Mouse (Mus musculus) embryonic stem cell, embryonic (primary cell): ENCODE measurements at regions not wholly inside any gene's neighbourhood (a gene's known extent, or its start where the extent isn't known, plus 50 kb on each side); places are given as distances from the start of the nearest gene placed in this dataset.

ENCODE experiments used
- CTCF ChIA-PET, 4 experiments: fragments of 300-600 bp in 2 of 4; fragments of 350-600 bp in 2 of 4; sonication (Branson Sonifier 250); formaldehyde crosslinking; loops; one replicate each; lab custom pipeline; 2022; ENCODE audit warnings: inconsistent platforms in 2 of 4; lab: Charles Lee
- POLR2A ChIA-PET, 4 experiments: fragments of 300-600 bp in 2 of 4; fragments of 350-600 bp in 2 of 4; sonication (Branson Sonifier 250); formaldehyde crosslinking; loops; one replicate each; lab custom pipeline; 2022; ENCODE audit warnings: antibody characterized with exemption in 4 of 4, inconsistent platforms in 1 of 4; lab: Charles Lee

- CTCF ChIA-PET: no interaction called here
- POLR2A ChIA-PET: no interaction called here
Measured at GRCm38 (mm10) chr5:119251311-119252047, 419.0 kb upstream of the Tbx3 start.

GRCm38 (mm10) chr5:119257374-119258120, 412.9 kb upstream of the Tbx3 start:
- CTCF ChIA-PET: interaction anchor here in 1 of 4 experiments (1.3 to 1.7 kb wide), 2 partner anchors 9 to 446 kb away, joined by 3 to 6 read pairs; no protein-coding TSS in a partner anchor
- POLR2A ChIA-PET: interaction anchor here in 3 of 4 experiments (0.5 to 1.6 kb wide), 10 partner anchors 8 to 843 kb away, joined by 3 to 5 read pairs (median 3); no protein-coding TSS in a partner anchor

- ChIA-PET CTCF (interaction anchor here in 2 of 4 experiments (0.6 to 1.3 kb wide), 2 partner anchors 445 to 482 kb away, joined by 3 to 4 read pairs; no protein-coding TSS in a partner anchor), POLR2A (interaction anchor here in 1 of 4 experiments (1.6 kb wide), 1 partner anchor 9 kb away, joined by 4 read pairs; no protein-coding TSS in a partner anchor)
Measured at GRCm38 (mm10) chr5:119258831-119259230, 411.6 kb upstream of the Tbx3 start.

- CTCF ChIA-PET: no interaction called here
- POLR2A ChIA-PET: interaction anchor here in 1 of 4 experiments (0.6 kb wide), 1 partner anchor 484 kb away, joined by 7 read pairs; no protein-coding TSS in a partner anchor
Measured at GRCm38 (mm10) chr5:119265149-119265890, 405.1 kb upstream of the Tbx3 start.

- POLR2A ChIA-PET: no interaction called here
Measured at GRCm38 (mm10) chr5:119271234-119271852, 399.1 kb upstream of the Tbx3 start.

GRCm38 (mm10) chr5:119273203-119273602, 397.3 kb upstream of the Tbx3 start:
- POLR2A ChIA-PET: interaction anchor here in 2 of 4 experiments (0.5 to 1.0 kb wide), 4 partner anchors 10 to 497 kb away, joined by 3 to 13 read pairs (median 3); no protein-coding TSS in a partner anchor
- CTCF ChIA-PET: no interaction called here

More at GRCm38 (mm10) chr5:119271234-119271852, 399.1 kb upstream of the Tbx3 start:
- CTCF ChIA-PET: no interaction called here

- CTCF ChIA-PET: no interaction called here
- POLR2A ChIA-PET: interaction anchor here in 1 of 4 experiments (0.5 to 1.0 kb wide), 2 partner anchors 11 to 432 kb away, joined by 3 read pairs; no protein-coding TSS in a partner anchor
Measured at GRCm38 (mm10) chr5:119273615-119274014, 396.9 kb upstream of the Tbx3 start.

GRCm38 (mm10) chr5:119274817-119275494, 395.5 kb upstream of the Tbx3 start:
- ChIA-PET POLR2A (interaction anchor here in 2 of 4 experiments (0.7 to 1.3 kb wide), 2 partner anchors 12 to 19 kb away, joined by 3 read pairs; no protein-coding TSS in a partner anchor), CTCF (interaction anchor here in 1 of 4 experiments (0.6 kb wide), 1 partner anchor 1006 kb away, joined by 3 read pairs; no protein-coding TSS in a partner anchor)

GRCm38 (mm10) chr5:119280146-119280545, 390.3 kb upstream of the Tbx3 start:
- CTCF ChIA-PET: interaction anchor here in 1 of 4 experiments (0.6 kb wide), 1 partner anchor 177 kb away, joined by 4 read pairs; no protein-coding TSS in a partner anchor
- POLR2A ChIA-PET: no interaction called here

GRCm38 (mm10) chr5:119289808-119290207, 380.7 kb upstream of the Tbx3 start:
- POLR2A ChIA-PET: interaction anchor here in 1 of 4 experiments (0.5 kb wide), 1 partner anchor 349 kb away, joined by 3 read pairs; no protein-coding TSS in a partner anchor
- CTCF ChIA-PET: interaction anchor here in 1 of 4 experiments (1.8 kb wide), 1 partner anchor 402 kb away, joined by 5 read pairs; no protein-coding TSS in a partner anchor

- CTCF ChIA-PET: interaction anchor here in 3 of 4 experiments (0.6 to 1.2 kb wide), 4 partner anchors 166 to 474 kb away, joined by 3 to 7 read pairs (median 4); no protein-coding TSS in a partner anchor
- POLR2A ChIA-PET: interaction anchor here in 2 of 4 experiments (0.8 to 1.7 kb wide), 3 partner anchors 10 to 417 kb away, joined by 3 to 5 read pairs (median 4); partner anchors contain the start of gene Tbx3 (in 1 of the 2)
Measured at GRCm38 (mm10) chr5:119292323-119292722, 378.1 kb upstream of the Tbx3 start.

- CTCF ChIA-PET: interaction anchor here in 2 of 4 experiments (0.7 to 1.1 kb wide), 2 partner anchors 166 to 420 kb away, joined by 3 to 4 read pairs; no protein-coding TSS in a partner anchor
- POLR2A ChIA-PET: interaction anchor here in 2 of 4 experiments (1.2 to 1.7 kb wide), 3 partner anchors 9 to 377 kb away, joined by 4 to 5 read pairs (median 5); partner anchors contain the start of gene Tbx3 (in 1 of the 2)
Measured at GRCm38 (mm10) chr5:119292889-119293288, 377.6 kb upstream of the Tbx3 start.

- CTCF ChIA-PET: no interaction called here
- POLR2A ChIA-PET: interaction anchor here in 3 of 4 experiments (0.6 to 1.6 kb wide), 5 partner anchors 9 to 410 kb away, joined by 3 to 7 read pairs (median 3); no protein-coding TSS in a partner anchor
Measured at GRCm38 (mm10) chr5:119299311-119299710, 371.2 kb upstream of the Tbx3 start.

- CTCF ChIA-PET: interaction anchor here in 1 of 4 experiments (1.1 kb wide), 1 partner anchor 411 kb away, joined by 3 read pairs; no protein-coding TSS in a partner anchor
Measured at GRCm38 (mm10) chr5:119300106-119300505, 370.4 kb upstream of the Tbx3 start.

GRCm38 (mm10) chr5:119301539-119301938, 368.9 kb upstream of the Tbx3 start:
- ChIA-PET POLR2A (interaction anchor here in 3 of 4 experiments (0.6 to 1.8 kb wide), 9 partner anchors 9 to 408 kb away, joined by 3 to 10 read pairs (median 3); partner anchors contain the start of gene Tbx3 (in 1 of the 3)), CTCF (interaction anchor here in 1 of 4 experiments (0.9 to 1.2 kb wide), 4 partner anchors 9 to 411 kb away, joined by 3 to 4 read pairs (median 3); no protein-coding TSS in a partner anchor)

More at GRCm38 (mm10) chr5:119300106-119300505, 370.4 kb upstream of the Tbx3 start:
- POLR2A ChIA-PET: interaction anchor here in 2 of 4 experiments (0.8 to 1.6 kb wide), 2 partner anchors 9 to 288 kb away, joined by 3 to 7 read pairs; no protein-coding TSS in a partner anchor

GRCm38 (mm10) chr5:119304721-119305120, 365.7 kb upstream of the Tbx3 start:
- POLR2A ChIA-PET: interaction anchor here in 2 of 4 experiments (0.6 to 0.7 kb wide), 4 partner anchors 127 to 883 kb away, joined by 3 to 5 read pairs (median 4); no protein-coding TSS in a partner anchor
- CTCF ChIA-PET: interaction anchor here in 1 of 4 experiments (0.7 kb wide), 1 partner anchor 112 kb away, joined by 4 read pairs; no protein-coding TSS in a partner anchor
